Mouse (Mus musculus): ENCODE results near the gene Pelo. TPM values are rescaled to one million over a fixed set of nuclear protein-coding genes. Genes with fewer than 3 reads are reported as not detected.

Pelo gene
- total RNA-seq, 2 experiments from 2014 or later = 18.6 to 19.3 TPM

GRCm38 (mm10) chr13:115052568-115052967 lies 37.4 kb downstream of the Pelo start:
- intact Hi-C loops (cut with DNase I) = no loop called here
- no peak for DNase-seq

GRCm38 (mm10) chr13:115050660-115051559 lies 39.1 kb downstream of the Pelo start:
- intact Hi-C loops (cut with DNase I) = no loop called here
- no peak for DNase-seq

GRCm38 (mm10) chr13:115042652-115043051 lies 47.3 kb downstream of the Pelo start:
- intact Hi-C loops (cut with DNase I) = no loop called here

More at GRCm38 (mm10) chr13:115042652-115043051, 47.3 kb downstream of the Pelo start:
- DNase-seq = no peak

Other genes with a start within 250 kb of the Pelo start
- 1 to 10 TPM; 1.5 to 2.4 TPM for gene Itga2, start 158.1 kb downstream of the Pelo start, total RNA-seq (2021)
- 10 to 100 TPM; 10.7 to 14.7 TPM for gene Gm49395, start 11.7 kb upstream of the Pelo start, total RNA-seq (2021)
- gene Itga1, start 11.8 kb upstream of the Pelo start, total RNA-seq (2021) = 10 to 100 TPM; 63.3 to 64.1 TPM

Measured in heart, postnatal 14 days (tissue).